ENCODE assay signal across 26 mouse cellular contexts in the genomic region with DNA sequence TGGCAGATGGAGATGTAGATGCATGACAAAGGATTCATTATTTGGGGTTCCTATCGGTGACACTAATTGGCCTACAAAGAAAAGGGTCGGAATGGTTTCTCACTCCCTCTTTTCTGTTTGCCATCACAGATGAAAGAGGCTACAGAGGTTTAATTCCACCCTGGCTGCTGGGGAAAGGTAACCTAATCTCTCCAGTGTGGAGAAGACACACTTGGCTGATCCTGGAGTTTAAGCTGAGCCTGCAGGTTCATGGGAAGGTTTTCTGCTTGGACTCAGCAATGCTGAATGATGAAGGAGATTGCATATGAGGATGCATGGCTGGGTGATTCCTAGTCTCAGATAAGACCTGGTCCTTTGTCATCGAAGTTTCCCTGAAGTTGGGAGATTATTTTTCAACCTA.
"Had no signal": no experiment of that assay in that cellular context is flagged by ENCODE, and none has a peak within 500 bp of the region (broad histone marks: within the 10 kb centered on the region; RNA-seq: fewer than 3 reads in every experiment).

No protein-coding gene starts in this region.

- H3K9me3 ChIP-seq: heart, embryonic 10.5 days; heart, embryonic 12.5 days; hindbrain, embryonic 10.5 days; hindbrain, embryonic 12.5 days; intestine, embryonic 15.5 days; limb, embryonic 10.5 days; limb, embryonic 12.5 days; liver, embryonic 15.5 days had no signal

- H3K4me2 ChIP-seq: heart, embryonic 12.5 days; hindbrain, embryonic 12.5 days; hindbrain, embryonic 14.5 days; intestine, embryonic 15.5 days; limb, embryonic 12.5 days; liver, embryonic 11.5 days; liver, embryonic 13.5 days; liver, embryonic 15.5 days had no signal

- H3K27me3 ChIP-seq: heart, embryonic 12.5 days; hindbrain, embryonic 12.5 days; intestine, embryonic 15.5 days; limb, embryonic 12.5 days; liver, embryonic 13.5 days; liver, embryonic 15.5 days had no signal

- ATAC-seq: hindbrain, embryonic 16.5 days; inflammation-experienced regulatory T-cells, adult 6 months; intestine, embryonic 15.5 days; intestine, postnatal 0 days had no signal

- H3K27ac ChIP-seq: gastrocnemius, adult 2 months; heart, embryonic 10.5 days; hindbrain, embryonic 10.5 days; hindbrain, embryonic 12.5 days; hindbrain, embryonic 14.5 days; intestine, embryonic 15.5 days; layer of hippocampus, adult 2 months; left cerebral cortex, adult 2 months; limb, embryonic 10.5 days; limb, embryonic 12.5 days; liver, embryonic 13.5 days; liver, embryonic 15.5 days had no signal

- H3K36me3 ChIP-seq: heart, embryonic 10.5 days; heart, embryonic 12.5 days; hindbrain, embryonic 10.5 days; hindbrain, embryonic 12.5 days; intestine, embryonic 15.5 days; limb, embryonic 10.5 days; limb, embryonic 12.5 days; liver, embryonic 13.5 days; liver, embryonic 15.5 days had no signal

- DNase-seq: gastrocnemius, adult 2 months; gastrocnemius, postnatal 10 days; gastrocnemius, postnatal 25 days; heart, adult 18-20 months; heart, postnatal 10 days; heart, postnatal 4 days; kidney, adult 18-20 months; kidney, adult 9 months; kidney, postnatal 36 days; liver; liver, embryonic 13.5 days had no signal

- H3K4me1 ChIP-seq: heart, embryonic 10.5 days; heart, embryonic 12.5 days; intestine, embryonic 15.5 days; limb, embryonic 10.5 days; limb, embryonic 12.5 days; liver, embryonic 13.5 days; liver, embryonic 15.5 days had no signal

- H3K4me3 ChIP-seq: gastrocnemius, adult 2 months; heart, embryonic 10.5 days; heart, embryonic 12.5 days; hindbrain, embryonic 10.5 days; hindbrain, embryonic 12.5 days; intestine, embryonic 15.5 days; layer of hippocampus, adult 2 months; left cerebral cortex, adult 2 months; limb, embryonic 10.5 days; limb, embryonic 12.5 days; liver, embryonic 13.5 days; liver, embryonic 15.5 days had no signal

- H3K9ac ChIP-seq: heart, embryonic 12.5 days; hindbrain, embryonic 12.5 days; hindbrain, embryonic 14.5 days; intestine, embryonic 15.5 days; limb, embryonic 12.5 days; liver, embryonic 13.5 days; liver, embryonic 15.5 days had no signal
